27 mouse cellular contexts compared by ENCODE assay signal in the genomic region with DNA sequence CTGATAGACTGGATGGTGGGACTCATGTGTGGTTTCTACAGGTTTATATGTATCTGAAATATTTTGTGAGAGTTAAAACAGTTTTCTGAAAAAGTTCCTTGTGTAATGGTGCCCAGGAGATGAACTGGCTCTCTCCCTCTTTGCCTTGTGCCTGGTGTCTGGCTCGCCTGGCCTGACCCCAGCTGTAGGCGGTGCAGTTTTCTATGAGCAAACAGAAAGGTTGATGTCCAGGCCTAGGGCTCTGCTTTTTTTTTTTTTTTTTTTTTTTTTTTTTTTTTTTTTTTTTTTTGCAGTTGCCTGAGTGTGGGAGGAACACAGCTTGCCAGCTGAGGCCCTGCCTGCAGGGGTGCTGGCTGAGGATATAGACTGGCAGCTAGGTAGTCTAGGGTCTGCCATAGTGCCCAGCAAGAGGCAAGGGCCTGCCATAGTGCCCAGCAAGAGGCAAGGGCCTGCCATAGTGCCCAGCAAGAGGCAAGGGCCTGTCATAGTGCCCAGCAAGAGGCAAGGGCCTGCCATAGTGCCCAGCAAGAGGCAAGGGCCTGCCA. TPM values are rescaled to one million over a fixed set of nuclear protein-coding genes. Genes with fewer than 3 reads are reported as not detected.
"Had no signal": no experiment of that assay in that cellular context is flagged by ENCODE, and none has a peak within 500 bp of the region (broad histone marks: within the 10 kb centered on the region; RNA-seq: fewer than 3 reads in every experiment).

No protein-coding gene starts in this region.

- ATAC-seq: intestine, embryonic 15.5 days; midbrain, embryonic 13.5 days; midbrain, embryonic 16.5 days had no signal

- H3K4me3 ChIP-seq: intestine, embryonic 15.5 days; layer of hippocampus, adult 2 months; left cerebral cortex, adult 2 months; limb, embryonic 10.5 days; limb, embryonic 13.5 days; liver, embryonic 13.5 days; lung, embryonic 15.5 days; megakaryocyte, embryonic 14.5 days; midbrain, embryonic 10.5 days; midbrain, embryonic 13.5 days; myocyte; neural tube, embryonic 13.5 days; stomach, embryonic 15.5 days had no signal

- H3K27ac ChIP-seq: intestine, embryonic 15.5 days; kidney, postnatal 0 days; layer of hippocampus, adult 2 months; left cerebral cortex, adult 2 months; limb, embryonic 10.5 days; limb, embryonic 13.5 days; liver, embryonic 13.5 days; lung, embryonic 15.5 days; midbrain, embryonic 10.5 days; midbrain, embryonic 13.5 days; neural tube, embryonic 13.5 days; stomach, embryonic 15.5 days had no signal

- H3K9me3 ChIP-seq: intestine, embryonic 15.5 days; limb, embryonic 10.5 days; liver, embryonic 13.5 days; lung, embryonic 15.5 days; megakaryocyte, embryonic 14.5 days; midbrain, embryonic 10.5 days; midbrain, embryonic 13.5 days; neural tube, embryonic 13.5 days; stomach, embryonic 15.5 days had no signal

- H3K9ac ChIP-seq: intestine, embryonic 15.5 days; limb, embryonic 13.5 days; liver, embryonic 13.5 days; lung, embryonic 15.5 days; midbrain, embryonic 13.5 days; neural tube, embryonic 13.5 days; stomach, embryonic 15.5 days had no signal

- H3K4me1 ChIP-seq: intestine, embryonic 15.5 days; limb, embryonic 13.5 days; liver, embryonic 13.5 days; lung, embryonic 15.5 days; megakaryocyte, embryonic 14.5 days; midbrain, embryonic 10.5 days; midbrain, embryonic 13.5 days; stomach, embryonic 15.5 days had no signal

- H3K4me2 ChIP-seq: intestine, embryonic 15.5 days; limb, embryonic 13.5 days; liver, embryonic 13.5 days; lung, embryonic 15.5 days; midbrain, embryonic 13.5 days; neural tube, embryonic 13.5 days; stomach, embryonic 15.5 days had no signal

- H3K27me3 ChIP-seq: intestine, embryonic 15.5 days; limb, embryonic 13.5 days; liver, embryonic 13.5 days; lung, embryonic 15.5 days; midbrain, embryonic 13.5 days; neural tube, embryonic 13.5 days; stomach, embryonic 15.5 days had no signal

- H3K36me3 ChIP-seq: intestine, embryonic 15.5 days; limb, embryonic 10.5 days; limb, embryonic 13.5 days; liver, embryonic 13.5 days; lung, embryonic 15.5 days; midbrain, embryonic 10.5 days; midbrain, embryonic 13.5 days; neural tube, embryonic 13.5 days; stomach, embryonic 15.5 days had no signal

- DNase-seq: kidney, adult 11 months; layer of hippocampus, postnatal 36 days; liver, embryonic 13.5 days; lung, adult 18-20 months; lung, postnatal 10 days; lung, postnatal 36 days; retina, postnatal 1 day; right cerebral cortex, postnatal 25 days; spleen, adult 18-20 months; thymus, adult 18-20 months; thymus, postnatal 36 days had no signal

RNA-seq across cellular contexts. Expression of a gene that starts 6.9 kb away (rescaled TPM):
- total RNA-seq: left cerebral cortex, adult 2 months; monocyte, adult 5-6 weeks; neutrophil, adult 5-6 weeks had no signal
- polyA plus RNA-seq: liver, embryonic 13.5 days had no signal

RNA-seq across cellular contexts. Expression of a gene that starts 29.1 kb away (rescaled TPM):
- total RNA-seq: monocyte, adult 5-6 weeks; neutrophil, adult 5-6 weeks had no signal
- polyA plus RNA-seq: myocyte had no signal
